Mouse (Mus musculus) B cell, adult 62 days (primary cell): ENCODE measurements around the gene Mcoln3. TPM values are rescaled to one million over a fixed set of nuclear protein-coding genes. Genes with fewer than 3 reads are reported as not detected.

ENCODE experiments used
- total RNA-seq: library from RNA; stranded (reverse); gene quantifications from 4 replicates; pipeline ENCODE4 v1.2.4, GENCODE M21; 2023

The Mcoln3 gene
- 3.8 to 7.6 TPM (median 4.9 TPM) in 4 replicates for total RNA-seq

DNA sequence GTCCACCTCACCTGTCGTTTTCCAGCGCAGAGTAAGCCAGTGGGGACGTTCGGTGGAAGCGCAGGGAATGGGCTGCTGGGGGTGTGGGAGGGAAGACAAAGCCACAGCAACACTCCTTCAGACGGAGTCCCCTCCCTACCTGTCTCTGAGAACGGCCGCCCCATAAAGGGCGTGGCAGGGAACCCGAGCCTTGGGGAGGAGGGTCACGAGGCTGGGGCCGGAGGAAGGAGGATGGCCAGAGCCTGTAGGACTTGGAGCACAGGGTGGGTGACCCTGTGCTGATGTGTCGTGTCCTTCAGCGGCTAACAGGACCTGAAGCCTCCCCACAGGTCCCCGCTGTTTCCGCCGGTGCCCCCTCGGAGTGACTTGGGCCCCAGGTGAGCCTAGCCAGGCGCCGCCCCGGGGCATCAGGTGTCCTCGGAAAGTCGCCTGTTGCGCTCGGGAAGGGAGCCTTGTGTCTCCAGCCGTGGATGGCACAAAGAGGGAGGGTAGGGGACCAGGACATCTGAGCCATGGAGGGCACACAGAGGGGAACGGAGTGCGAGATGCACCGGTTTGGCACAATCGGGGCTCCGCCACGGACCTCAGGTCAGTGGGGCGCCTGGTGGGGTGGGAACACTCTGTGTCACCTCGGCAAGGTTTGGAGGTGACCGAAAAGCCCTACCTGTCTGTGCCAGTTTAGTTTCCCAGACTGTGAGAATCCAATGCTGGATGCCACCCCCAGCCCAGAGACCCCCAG, at the start of gene Mcoln3:
TSS of gene Mcoln3 (plus strand) at position 193 of the 739 bp plus-strand sequence.

DNA sequence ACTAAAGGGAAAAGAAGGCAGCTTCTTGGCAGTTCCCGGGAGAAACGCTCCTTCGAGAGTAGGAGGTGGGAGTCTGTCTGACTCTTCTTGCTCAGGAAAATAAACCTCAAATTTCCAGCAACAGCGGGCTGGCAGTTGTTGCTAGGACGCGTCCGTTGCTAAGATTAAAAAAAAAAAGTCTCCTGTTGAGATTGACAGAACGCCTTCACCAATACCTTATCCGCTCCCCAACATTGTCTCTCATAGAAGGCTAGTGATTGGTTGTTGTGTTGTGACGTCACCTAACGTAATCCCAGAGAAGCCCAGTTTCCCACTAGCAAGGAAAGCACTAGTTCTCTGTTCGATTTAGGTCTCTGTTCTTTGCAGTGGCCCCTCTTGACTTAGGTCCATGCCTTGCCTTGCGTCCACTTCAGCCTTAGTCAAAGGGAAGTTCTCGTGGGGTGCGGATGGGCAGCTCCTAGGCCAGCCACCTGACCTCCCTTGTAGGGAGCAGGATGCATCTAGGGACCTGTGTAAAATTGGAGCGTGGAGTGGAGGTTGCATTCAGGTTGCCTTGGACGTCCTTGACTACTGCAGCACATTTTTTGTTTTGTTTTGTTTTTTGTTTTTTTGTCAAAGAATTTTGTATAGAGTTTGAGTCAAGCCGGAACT, 9.2 kb upstream of the Mcoln3 start, which contains the start of gene Wdr63:
TSS of gene Wdr63 (minus strand) at position 210 of the 651 bp plus-strand sequence.

DNA sequence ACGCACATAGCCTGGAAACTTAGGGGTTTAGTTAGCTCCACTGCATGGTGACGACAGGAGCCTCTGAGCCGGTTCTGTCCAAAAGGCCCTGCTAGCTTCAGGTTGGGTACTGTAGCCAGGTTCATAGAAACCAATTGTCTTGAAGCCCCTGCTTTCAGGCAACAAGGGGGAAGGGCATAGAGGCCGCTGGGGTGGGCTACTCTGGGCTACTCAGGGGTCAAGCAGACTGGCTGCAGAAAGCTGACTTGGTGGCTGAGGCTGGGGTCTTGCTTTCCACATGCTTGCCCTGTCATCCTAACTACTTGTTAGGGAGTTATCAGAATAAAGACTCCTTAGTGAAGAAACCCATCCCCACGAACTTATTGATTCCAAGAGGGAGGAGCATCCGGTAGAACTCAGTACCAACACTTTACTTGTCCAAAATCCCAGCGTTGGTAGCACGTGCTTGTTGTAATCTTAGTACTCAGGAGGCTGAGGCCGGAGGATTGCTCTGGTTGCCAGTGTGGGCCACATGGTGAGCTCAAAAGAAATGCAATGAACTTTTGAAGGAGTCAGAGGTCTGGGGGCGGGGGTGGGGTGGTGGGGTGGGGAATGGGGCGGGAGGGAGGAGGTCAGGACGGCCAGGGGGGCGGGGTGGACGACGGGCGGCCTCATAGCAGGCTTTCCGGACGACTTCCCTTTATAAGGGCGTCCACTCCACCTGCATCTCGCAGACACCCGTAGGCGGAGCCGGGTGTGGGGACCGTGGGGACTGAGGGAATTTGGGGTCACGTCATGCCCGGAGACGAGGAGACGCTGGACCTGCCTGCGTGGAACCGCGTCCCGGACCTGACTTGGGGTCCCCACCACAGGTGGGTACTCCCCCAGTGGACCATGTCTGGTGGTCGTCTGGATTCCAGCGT, 32.2 kb downstream of the Mcoln3 start, which contains the start of gene Mcoln2:
TSS of gene Mcoln2 (plus strand) at position 678 of the 902 bp plus-strand sequence.

Other genes with a start within 250 kb of the Mcoln3 start
- gene Bcl10, start 194.6 kb upstream of the Mcoln3 start, total RNA-seq = 89.6 to 98.4 TPM (median 91.3 TPM) in 4 replicates
- gene 2410004B18Rik, start 179.4 kb upstream of the Mcoln3 start, total RNA-seq = 41.0 to 60.8 TPM (median 44.4 TPM) in 4 replicates
- 0.16 TPM in 1 of 4 replicates, not detected in the others for gene Syde2, start 129.6 kb upstream of the Mcoln3 start, total RNA-seq
- gene Wdr63, start 9.3 kb upstream of the Mcoln3 start, total RNA-seq = not detected in 4 replicates
- gene Mcoln2, start 32.4 kb downstream of the Mcoln3 start, total RNA-seq = 27.0 to 40.7 TPM (median 36.9 TPM) in 4 replicates
- gene Lpar3, start 103.5 kb downstream of the Mcoln3 start, total RNA-seq = not detected in 4 replicates